Mouse (Mus musculus) heart, embryonic 11.5 days (tissue): Measurements from ENCODE around the gene Slc5a1. TPM values are rescaled to one million over a fixed set of nuclear protein-coding genes. Genes with fewer than 3 reads are reported as not detected.

Experiments used
- ATAC-seq: fragments of 200-750 bp; cut with Nextera tagmentation; replicated peaks from 2 replicates; pipeline ENCODE4 v1.8.0; 2017; ENCODE audit warnings: moderate library complexity; ENCODE audit not compliant: insufficient number of reproducible peaks, low FRiP score, low TSS enrichment
- H3K27ac ChIP-seq: fragments of 300-500 bp; sonication (generic); 2 replicates; pipeline ENCODE4 v1.5.1; 2014; ENCODE audit warnings: mild to moderate bottlenecking, low read depth, low read length
- H3K27me3 ChIP-seq: fragments of 300-500 bp; sonication (generic); 2 replicates; pipeline ENCODE4 v1.6.1; 2014; ENCODE audit warnings: mild to moderate bottlenecking, low read length, mixed read lengths; ENCODE audit not compliant: control insufficient read depth, insufficient read depth
- H3K36me3 ChIP-seq: fragments of 300-500 bp; sonication (generic); 2 replicates; pipeline ENCODE4 v1.6.1; 2014; ENCODE audit warnings: mild to moderate bottlenecking, low read length, moderate library complexity, mixed read lengths; ENCODE audit not compliant: control insufficient read depth, insufficient read depth
- H3K4me1 ChIP-seq: fragments of 300-500 bp; sonication (generic); 2 replicates; pipeline ENCODE4 v1.6.1; 2014; ENCODE audit warnings: low read length; ENCODE audit not compliant: control insufficient read depth, insufficient read depth
- H3K4me2 ChIP-seq: fragments of 300-500 bp; sonication (generic); 2 replicates; pipeline ENCODE4 v1.6.1; 2014; ENCODE audit warnings: mild to moderate bottlenecking, moderate library complexity
- H3K4me3 ChIP-seq: fragments of 300-500 bp; sonication (generic); 2 replicates; pipeline ENCODE4 v1.5.1; 2014; ENCODE audit warnings: low read depth, low read length
- H3K9ac ChIP-seq: fragments of 300-500 bp; sonication (generic); 2 replicates; pipeline ENCODE4 v1.6.1; 2014; ENCODE audit warnings: mild to moderate bottlenecking, low read depth, low read length, moderate library complexity
- H3K9me3 ChIP-seq: fragments of 300-500 bp; sonication (generic); replicated peaks from 2 replicates; pipeline ENCODE4 v1.6.1; 2016; ENCODE audit warnings: low read length; ENCODE audit not compliant: control insufficient read depth
- WGBS: fragments of 180-500 bp; shearing (Covaris S2); extraction: QIAGEN DNeasy Blood & Tissue Kit; methylation state at CpG from one replicate; pipeline ENCODE4 v1.1.7; 2014; ENCODE audit not compliant: insufficient replicate concordance; 5-methylcytosine and 5-hydroxymethylcytosine counted together
- polyA plus RNA-seq: library from polyadenylated mRNA; unstranded; fragments of >200 nt; fragmentation: Nextera tagmentation; extraction: Ambion mirVana; gene quantifications from 2 replicates; pipeline ENCODE4 v1.2.1, GENCODE M21; 2014

Slc5a1 gene
- polyA plus RNA-seq, 1 experiment from 2014 or later = not detected

DNA sequence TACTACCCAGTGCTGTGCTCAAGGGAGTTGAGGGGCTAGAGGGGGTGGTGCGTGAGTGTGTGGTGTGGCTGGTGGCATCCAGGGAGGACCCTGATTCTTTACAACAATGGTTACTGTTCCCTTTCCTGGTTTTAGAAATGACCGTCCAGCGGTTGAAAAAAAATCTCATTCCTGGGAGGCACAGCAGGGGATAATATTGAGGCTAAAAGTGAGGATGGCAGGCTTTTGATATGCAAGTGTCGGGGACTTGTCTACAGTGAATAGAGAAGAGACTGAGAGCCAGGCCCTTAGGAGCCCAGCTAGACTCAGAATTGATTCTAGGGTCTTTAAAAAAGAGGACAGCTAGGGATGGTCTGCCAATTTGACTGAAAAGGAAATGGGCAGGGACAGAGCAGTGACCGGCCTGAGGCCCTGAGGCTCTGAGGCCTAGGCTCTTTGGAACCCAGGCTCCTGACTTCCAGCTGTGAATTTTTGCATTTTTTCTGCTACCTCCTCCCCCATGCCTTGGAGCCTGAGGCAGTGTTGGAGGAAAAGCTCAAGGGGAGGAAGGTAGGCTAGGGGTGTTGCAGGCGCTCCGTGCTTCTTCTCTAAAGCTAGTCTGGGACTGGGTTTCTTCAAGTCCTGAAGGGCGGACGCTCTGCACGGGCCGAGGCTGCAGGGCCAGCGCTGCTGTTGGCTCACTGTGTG lies 1.5 kb upstream of the Slc5a1 start:
- no peak for ATAC-seq
- H3K27ac ChIP-seq = no peak overlapping the region
- H3K9me3 ChIP-seq = no peaks in the 10 kb centered on the region
- no peak overlapping the region for H3K9ac ChIP-seq
- no peak overlapping the region for H3K4me2 ChIP-seq
- no peak overlapping the region for H3K4me3 ChIP-seq
- 47% methylated on average over 12 of the region's 12 CpGs for WGBS
- H3K36me3 ChIP-seq = no peaks in the 10 kb centered on the region
- H3K27me3 ChIP-seq = peaks cover 39% of the 10 kb centered on the region
- 0 out of 2 replicates have a peak, but pooled peaks cover 2% of the 10 kb centered on the region for H3K4me1 ChIP-seq

DNA sequence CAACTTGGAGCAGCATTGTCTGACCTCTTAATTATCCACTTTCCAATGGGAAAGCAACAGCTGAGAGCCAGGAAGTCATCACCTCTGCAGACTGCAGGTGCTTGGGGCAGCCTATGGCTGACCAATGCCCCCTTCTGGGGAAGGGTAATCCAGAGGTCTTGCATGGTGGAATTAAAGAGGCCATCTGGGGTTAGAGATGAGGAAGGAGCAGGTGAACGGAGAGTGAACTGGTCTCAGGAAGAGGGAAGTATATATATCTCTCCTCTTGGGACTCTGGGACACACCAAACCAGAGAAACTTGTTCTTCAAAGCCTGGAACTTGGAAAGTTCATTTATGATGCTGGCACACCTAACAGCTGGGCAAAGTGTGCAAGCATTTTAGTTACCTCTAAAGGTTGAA lies 857 bp downstream of the Slc5a1 start:
- no peak overlapping the region for H3K4me3 ChIP-seq
- no peak for ATAC-seq

DNA sequence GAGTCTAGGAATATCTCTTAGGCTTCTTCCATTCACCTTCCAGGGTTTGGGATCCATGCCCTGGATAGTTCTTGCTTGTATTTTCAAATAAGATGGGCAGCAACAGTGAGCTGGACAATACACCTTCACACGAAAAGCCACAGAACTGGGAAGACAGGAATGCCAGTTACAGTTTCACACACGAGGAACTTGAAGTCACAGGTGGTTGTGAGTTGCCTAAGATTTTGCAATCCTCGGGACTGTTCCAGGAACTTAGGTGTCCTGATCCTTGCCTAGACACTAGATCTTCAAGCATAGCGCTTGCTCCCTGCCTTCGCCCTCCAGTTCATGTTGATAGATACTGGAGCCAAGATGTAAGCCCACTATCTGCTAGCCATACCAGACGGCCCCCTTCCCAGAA lies 1.6 kb downstream of the Slc5a1 start:
- H3K4me3 ChIP-seq = no peak overlapping the region
- 76% methylated on average over 6 of the region's 6 CpGs for whole genome bisulfite sequencing
- ATAC-seq = no peak
- no peaks in the 10 kb centered on the region for H3K36me3 ChIP-seq
- no peak overlapping the region for H3K4me2 ChIP-seq
- no peaks in the 10 kb centered on the region for H3K9me3 ChIP-seq
- peaks cover 39% of the 10 kb centered on the region for H3K27me3 ChIP-seq
- no peak overlapping the region for H3K27ac ChIP-seq
- no peak overlapping the region for H3K9ac ChIP-seq
- H3K4me1 ChIP-seq = 0 out of 2 replicates have a peak, but pooled peaks cover 2% of the 10 kb centered on the region

More for the DNA sequence above, 857 bp downstream of the Slc5a1 start:
- no peaks in the 10 kb centered on the region for H3K9me3 ChIP-seq
- H3K27ac ChIP-seq = no peak overlapping the region
- peaks cover 39% of the 10 kb centered on the region for H3K27me3 ChIP-seq
- H3K4me1 ChIP-seq = 0 out of 2 replicates have a peak, but pooled peaks cover 2% of the 10 kb centered on the region
- H3K4me2 ChIP-seq = no peak overlapping the region
- WGBS = 48% methylated on average over 1 of the region's 1 CpGs
- no peaks in the 10 kb centered on the region for H3K36me3 ChIP-seq
- no peak overlapping the region for H3K9ac ChIP-seq

DNA sequence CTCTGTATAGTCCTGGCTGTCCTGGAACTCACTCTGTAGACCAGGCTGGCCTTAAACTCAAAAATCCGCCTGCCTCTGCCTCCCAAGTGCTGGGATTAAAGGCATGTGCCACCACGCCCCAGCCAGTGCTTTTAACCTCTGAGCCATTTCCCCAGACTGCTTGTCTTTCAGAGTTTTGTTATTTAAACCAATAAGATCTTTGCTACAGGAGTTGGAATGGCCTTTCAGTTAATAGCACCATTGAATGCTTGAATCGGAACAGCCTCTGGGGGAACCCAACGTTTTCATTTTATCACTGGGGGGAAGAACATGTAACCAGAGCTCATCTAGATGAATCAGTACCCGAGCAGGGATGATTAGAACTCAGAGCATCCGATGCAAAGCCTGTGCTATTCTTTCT lies 3.0 kb downstream of the Slc5a1 start:
- no peak for ATAC-seq
- Histone ChIP-seq H3K4me2 (no peak overlapping the region), H3K36me3 (no peaks in the 10 kb centered on the region), H3K9me3 (no peaks in the 10 kb centered on the region), H3K27ac (no peak overlapping the region), H3K4me3 (no peak overlapping the region), H3K27me3 (peaks cover 39% of the 10 kb centered on the region), H3K4me1 (0 out of 2 replicates have a peak, but pooled peaks cover 2% of the 10 kb centered on the region), H3K9ac (no peak overlapping the region)
- 70% methylated on average over 6 of the region's 6 CpGs for WGBS

DNA sequence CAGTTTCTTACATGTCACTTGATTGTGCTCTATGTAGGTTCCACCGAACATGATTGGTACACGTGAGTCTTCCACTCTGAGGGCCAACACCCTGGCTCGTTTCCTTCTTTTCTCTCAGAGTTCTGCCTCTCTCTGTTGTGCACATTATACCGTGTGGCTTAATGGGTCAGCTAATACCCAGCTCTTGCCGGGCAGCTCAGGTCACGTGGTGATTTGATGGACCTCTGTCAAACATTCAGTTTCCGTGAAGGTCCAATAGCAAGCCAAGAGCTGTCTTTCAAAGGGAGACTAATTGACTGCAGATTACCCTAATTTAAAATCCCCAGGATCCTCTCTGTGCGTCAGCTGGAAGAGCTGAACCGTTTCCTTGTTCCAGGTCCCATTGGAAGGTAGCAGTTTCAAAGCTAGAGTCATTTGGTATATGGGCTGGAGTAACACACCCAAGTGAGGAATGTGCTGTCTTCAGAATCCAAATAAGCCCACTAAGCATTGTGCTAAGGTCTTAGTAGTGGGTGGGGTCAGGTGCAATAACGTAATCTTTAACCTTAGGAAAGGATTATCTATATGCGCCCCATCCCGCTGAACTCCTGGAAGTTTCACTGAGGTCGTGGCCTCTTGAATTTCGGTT lies 3.9 kb downstream of the Slc5a1 start:
- 80% methylated on average over 14 of the region's 14 CpGs for WGBS
- no peak for ATAC-seq

DNA sequence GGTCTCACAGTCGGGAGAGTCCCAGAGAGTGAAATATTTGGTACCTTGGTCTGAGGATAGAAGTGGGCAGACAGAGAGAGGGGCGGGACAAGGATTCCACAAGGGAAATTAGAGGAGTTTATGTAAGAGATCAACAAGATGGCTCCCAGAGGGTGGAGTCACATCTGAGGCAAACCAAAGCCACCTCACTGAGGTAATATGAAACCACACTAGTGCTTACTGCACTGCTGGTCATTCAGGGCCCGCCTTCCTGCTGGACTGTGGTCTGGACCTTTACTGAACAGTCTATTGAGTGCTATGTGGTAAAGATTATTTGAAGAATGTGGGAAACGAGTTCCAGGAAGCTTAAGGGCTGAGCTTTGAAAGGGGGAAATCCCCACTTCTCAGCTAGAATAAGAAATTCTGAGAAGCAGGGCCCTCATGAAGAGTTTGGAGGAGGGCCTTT lies 17.9 kb downstream of the Slc5a1 start:
- no peak for ATAC-seq
- H3K9me3 ChIP-seq = no peaks in the 10 kb centered on the region

More for the DNA sequence above, 3.9 kb downstream of the Slc5a1 start:
- Histone ChIP-seq H3K9me3 (no peaks in the 10 kb centered on the region), H3K27ac (no peak overlapping the region), H3K27me3 (peaks cover 30% of the 10 kb centered on the region), H3K36me3 (no peaks in the 10 kb centered on the region), H3K4me3 (no peak overlapping the region), H3K4me2 (no peak overlapping the region), H3K9ac (no peak overlapping the region), H3K4me1 (0 out of 2 replicates have a peak, but pooled peaks cover 2% of the 10 kb centered on the region)

DNA sequence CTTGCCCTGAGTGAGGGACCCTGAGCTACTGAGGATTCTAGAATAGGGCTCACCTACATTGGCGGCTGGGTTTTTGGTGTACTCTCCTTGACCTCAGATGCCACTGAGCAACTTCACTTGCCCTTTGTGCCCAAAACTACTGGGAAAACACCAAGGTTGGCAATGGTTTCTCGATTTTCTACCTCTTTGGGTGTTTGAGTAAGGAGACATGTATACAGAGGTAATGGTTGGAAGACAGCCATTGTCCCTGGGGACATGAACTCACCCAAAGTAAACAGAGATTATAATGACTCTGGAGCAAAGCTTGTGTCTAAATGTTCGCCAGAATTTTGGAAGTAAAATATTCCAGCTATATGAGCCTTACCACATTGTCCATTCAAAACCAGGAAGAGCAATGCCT lies 19.6 kb downstream of the Slc5a1 start:
- 69% methylated on average over 3 of the region's 3 CpGs for WGBS
- Histone ChIP-seq H3K27ac (no peak overlapping the region), H3K9ac (no peak overlapping the region), H3K36me3 (no peaks in the 10 kb centered on the region), H3K9me3 (no peaks in the 10 kb centered on the region), H3K27me3 (no peaks in the 10 kb centered on the region), H3K4me1 (no peaks in the 10 kb centered on the region), H3K4me3 (no peak overlapping the region), H3K4me2 (no peak overlapping the region)
- no peak for ATAC-seq

More for the DNA sequence above, 17.9 kb downstream of the Slc5a1 start:
- H3K27me3 ChIP-seq = no peaks in the 10 kb centered on the region
- no peaks in the 10 kb centered on the region for H3K36me3 ChIP-seq
- no peak overlapping the region for H3K4me2 ChIP-seq
- H3K4me1 ChIP-seq = no peaks in the 10 kb centered on the region
- H3K4me3 ChIP-seq = no peak overlapping the region
- H3K27ac ChIP-seq = no peak overlapping the region
- no peak overlapping the region for H3K9ac ChIP-seq
- WGBS = 59% methylated on average over 4 of the region's 4 CpGs

DNA sequence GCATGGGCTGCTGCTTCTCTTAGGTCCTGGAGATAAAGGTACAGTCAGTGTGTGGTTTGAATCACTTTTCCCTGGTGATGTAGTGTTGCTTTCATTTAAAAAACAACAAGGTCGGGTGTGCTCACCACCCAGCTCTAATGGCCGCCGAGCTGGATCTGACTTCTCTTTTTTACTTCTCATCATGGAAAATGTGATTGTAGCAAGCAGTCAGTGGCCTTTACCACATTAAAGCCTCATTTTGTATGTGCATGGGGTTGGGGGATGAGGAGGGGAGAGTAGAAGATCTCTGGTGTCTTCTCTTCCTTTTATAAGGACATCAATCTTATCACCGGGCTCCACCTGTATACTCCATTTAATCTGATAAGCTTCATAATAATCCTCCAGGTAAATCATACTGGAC lies 21.3 kb downstream of the Slc5a1 start:
- 84% methylated on average over 4 of the region's 4 CpGs for WGBS
- H3K4me1 ChIP-seq = no peaks in the 10 kb centered on the region
- H3K9ac ChIP-seq = no peak overlapping the region
- no peak overlapping the region for H3K4me2 ChIP-seq
- no peak overlapping the region for H3K27ac ChIP-seq
- H3K27me3 ChIP-seq = no peaks in the 10 kb centered on the region
- no peaks in the 10 kb centered on the region for H3K9me3 ChIP-seq
- H3K4me3 ChIP-seq = no peak overlapping the region
- no peak for ATAC-seq
- H3K36me3 ChIP-seq = no peaks in the 10 kb centered on the region
